Mouse (Mus musculus): Measurements from ENCODE around the gene Gm20479. TPM values are rescaled to one million over a fixed set of nuclear protein-coding genes. Genes with fewer than 3 reads are reported as not detected.
A peak's percentile ranks its signal among the peaks of the same experiment; 100 is the strongest.

Gm20479 gene
- total RNA-seq, 2 experiments from 2014 or later: not detected

- DNase-seq (ENCODE audit: low spot score in 2 of 2): no peak
- intact Hi-C loops (cut with DNase I): loop anchor here (2.0 kb wide), 1 partner anchor 23 kb away; no protein-coding TSS in a partner anchor
These were observed 30.9 kb downstream of the Gm20479 start for GRCm38 (mm10) chr7:27326101-27326880.

GRCm38 (mm10) chr7:27325697-27326096 is 31.5 kb downstream of the Gm20479 start:
- no peak for DNase-seq (ENCODE audit: low spot score in 2 of 2)
- intact Hi-C loops (cut with DNase I): loop anchor here (2.0 kb wide), 1 partner anchor 23 kb away; no protein-coding TSS in a partner anchor

GRCm38 (mm10) chr7:27324928-27325327 is 32.3 kb downstream of the Gm20479 start:
- intact Hi-C loops (cut with DNase I): no loop called here
- DNase-seq (ENCODE audit: low spot score in 2 of 2): no peak

GRCm38 (mm10) chr7:27324161-27324560 is 33.1 kb downstream of the Gm20479 start:
- DNase-seq (ENCODE audit: low spot score in 2 of 2): no peak
- intact Hi-C loops (cut with DNase I): no loop called here

GRCm38 (mm10) chr7:27323001-27323400 is 34.2 kb downstream of the Gm20479 start:
- DNase-seq (ENCODE audit: low spot score in 2 of 2): no peak
- intact Hi-C loops (cut with DNase I): no loop called here

GRCm38 (mm10) chr7:27322291-27322690 is 34.9 kb downstream of the Gm20479 start:
- intact Hi-C loops (cut with DNase I): no loop called here
- no peak for DNase-seq (ENCODE audit: low spot score in 2 of 2)

- DNase-seq (ENCODE audit: low spot score in 2 of 2): no peak
- intact Hi-C loops (cut with DNase I): no loop called here
These were observed 37.8 kb downstream of the Gm20479 start for GRCm38 (mm10) chr7:27319411-27319810.

GRCm38 (mm10) chr7:27315958-27316357 is 41.3 kb downstream of the Gm20479 start:
- intact Hi-C loops (cut with DNase I): no loop called here
- DNase-seq (ENCODE audit: low spot score in 2 of 2): peak in 1 of 2 experiments; percentile 58

- no peak for DNase-seq (ENCODE audit: low spot score in 2 of 2)
- intact Hi-C loops (cut with DNase I): no loop called here
These were observed 42.8 kb downstream of the Gm20479 start for GRCm38 (mm10) chr7:27314393-27314792.

GRCm38 (mm10) chr7:27311651-27312284 is 45.5 kb downstream of the Gm20479 start:
- no peak for DNase-seq (ENCODE audit: low spot score in 2 of 2)
- intact Hi-C loops (cut with DNase I): no loop called here

GRCm38 (mm10) chr7:27310996-27311535 is 46.2 kb downstream of the Gm20479 start:
- DNase-seq (ENCODE audit: low spot score in 2 of 2): no peak
- intact Hi-C loops (cut with DNase I): no loop called here

- no peak for DNase-seq (ENCODE audit: low spot score in 2 of 2)
- intact Hi-C loops (cut with DNase I): no loop called here
These were observed 46.9 kb downstream of the Gm20479 start for GRCm38 (mm10) chr7:27310306-27310705.

GRCm38 (mm10) chr7:27309832-27310231 is 47.4 kb downstream of the Gm20479 start:
- DNase-seq (ENCODE audit: low spot score in 2 of 2): no peak
- intact Hi-C loops (cut with DNase I): no loop called here

- no peak for DNase-seq (ENCODE audit: low spot score in 2 of 2)
- intact Hi-C loops (cut with DNase I): no loop called here
These were observed 48.2 kb downstream of the Gm20479 start for GRCm38 (mm10) chr7:27308821-27309549.

GRCm38 (mm10) chr7:27307551-27307950 is 49.7 kb downstream of the Gm20479 start:
- no peak for DNase-seq (ENCODE audit: low spot score in 2 of 2)
- intact Hi-C loops (cut with DNase I): no loop called here

- DNase-seq (ENCODE audit: low spot score in 2 of 2): no peak
- intact Hi-C loops (cut with DNase I): no loop called here
These were observed 50.8 kb downstream of the Gm20479 start for GRCm38 (mm10) chr7:27306161-27307160.

- DNase-seq (ENCODE audit: low spot score in 2 of 2): no peak
- intact Hi-C loops (cut with DNase I): no loop called here
These were observed 52.0 kb downstream of the Gm20479 start for GRCm38 (mm10) chr7:27305091-27305730.
